Mouse (Mus musculus) brown adipose tissue, adult 24 weeks (tissue): Measurements from ENCODE around the gene Mab21l2. TPM values are rescaled to one million over a fixed set of nuclear protein-coding genes. Genes with fewer than 3 reads are reported as not detected.

ENCODE experiments used
- H3K27ac ChIP-seq: fragments of 200-500 bp; replicated peaks from 2 replicates; pipeline ENCODE4 v1.5.1; 2012; ENCODE audit warnings: low read depth, mild to moderate bottlenecking, low read length
- H3K4me1 ChIP-seq: fragments of 200-500 bp; 2 replicates; pipeline ENCODE4 v1.6.1; 2012; ENCODE audit warnings: low read length, mixed read lengths; ENCODE audit not compliant: control insufficient read depth, insufficient read depth, insufficient read length
- H3K4me3 ChIP-seq: fragments of 200-500 bp; 2 replicates; pipeline ENCODE4 v1.5.1; 2012; ENCODE audit warnings: low read depth, mild to moderate bottlenecking, low read length, moderate library complexity; ENCODE audit not compliant: insufficient read depth
- polyA plus RNA-seq: library from polyadenylated mRNA; stranded (reverse); fragments of >200 nt; gene quantifications from 2 replicates; pipeline ENCODE4 v1.2.4, GENCODE M21; 2012; ENCODE audit not compliant: missing spikeins, insufficient read depth, insufficient read length

Mab21l2 gene
- 2.4 and 4.5 TPM in 2 replicates for polyA plus RNA-seq

DNA sequence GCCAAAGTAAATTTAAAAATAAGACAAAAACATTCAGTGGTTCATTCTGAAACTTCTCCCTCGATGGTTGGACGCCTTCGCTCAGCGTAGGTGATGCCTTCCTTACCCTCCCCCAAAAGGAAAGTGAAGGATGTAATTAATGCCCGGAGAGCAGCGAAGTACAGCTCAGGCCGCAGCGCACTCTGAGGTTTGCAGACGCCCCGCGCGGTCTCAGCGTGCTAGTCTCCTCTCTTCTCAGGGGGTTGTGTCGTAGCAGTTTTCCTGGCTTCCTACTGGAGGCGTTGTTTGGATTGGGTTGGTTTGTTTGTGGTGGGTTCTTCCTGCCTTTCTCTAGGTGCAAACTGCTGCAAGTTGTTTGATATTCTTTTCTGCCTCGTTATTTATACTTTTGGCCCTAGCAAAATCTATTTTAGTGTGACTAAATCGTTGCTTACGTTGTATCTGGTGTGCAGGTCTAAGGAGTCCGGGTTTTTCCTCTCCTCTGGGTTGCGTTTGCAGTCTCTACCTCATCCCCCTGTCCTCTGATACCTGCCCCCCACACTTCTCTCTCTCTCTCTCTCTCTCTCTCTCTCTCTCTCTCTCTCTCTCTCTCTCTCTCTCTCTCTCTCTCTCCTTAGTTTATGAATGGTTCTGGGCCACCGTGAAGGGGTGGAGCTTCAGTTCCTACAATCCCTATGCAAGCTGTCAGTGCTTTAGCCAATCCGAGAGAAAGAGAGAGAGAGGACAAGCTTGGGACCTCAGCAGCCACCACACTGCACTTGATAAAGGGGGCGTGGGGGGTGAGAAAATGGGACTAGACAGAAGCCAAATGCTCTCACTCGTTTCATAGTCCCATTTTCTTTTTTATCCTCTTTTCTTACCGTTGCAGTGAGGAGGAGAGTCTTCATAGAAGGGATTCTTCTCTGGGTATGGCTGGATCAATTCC, at the start of gene Mab21l2:
Gene Mab21l2, minus strand, starts transcription at position 539 of the 925 bp plus-strand sequence.
- Histone ChIP-seq H3K27ac (peak within 1 kb of the TSS; percentile 7), H3K4me1 (no peaks in the 10 kb centered on the region; the same call in 1 of the 2 replicates), H3K4me3 (peak within 1 kb of the TSS; percentile 61)

DNA sequence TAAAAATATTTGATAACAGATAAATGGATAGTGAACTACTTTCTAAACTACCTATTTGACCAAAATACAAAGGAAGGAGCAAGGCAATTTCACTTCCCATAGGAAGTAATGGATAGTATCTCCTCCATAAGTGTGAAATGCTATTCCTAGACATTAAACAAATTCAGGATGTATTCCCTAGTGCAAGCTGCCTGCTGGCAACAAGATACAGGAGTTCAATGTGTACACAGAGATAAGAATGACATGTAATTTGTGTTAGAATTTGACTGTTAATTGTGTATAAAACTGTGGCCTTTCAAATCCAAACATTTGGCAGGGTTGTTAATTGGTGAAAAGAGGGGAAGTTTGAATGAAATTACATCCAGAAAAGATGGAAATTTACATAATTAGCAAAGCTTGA, 26.9 kb upstream of the Mab21l2 start:
- no peak overlapping the region for H3K27ac ChIP-seq
- no peak overlapping the region for H3K4me3 ChIP-seq
- H3K4me1 ChIP-seq: no peaks in the 10 kb centered on the region

DNA sequence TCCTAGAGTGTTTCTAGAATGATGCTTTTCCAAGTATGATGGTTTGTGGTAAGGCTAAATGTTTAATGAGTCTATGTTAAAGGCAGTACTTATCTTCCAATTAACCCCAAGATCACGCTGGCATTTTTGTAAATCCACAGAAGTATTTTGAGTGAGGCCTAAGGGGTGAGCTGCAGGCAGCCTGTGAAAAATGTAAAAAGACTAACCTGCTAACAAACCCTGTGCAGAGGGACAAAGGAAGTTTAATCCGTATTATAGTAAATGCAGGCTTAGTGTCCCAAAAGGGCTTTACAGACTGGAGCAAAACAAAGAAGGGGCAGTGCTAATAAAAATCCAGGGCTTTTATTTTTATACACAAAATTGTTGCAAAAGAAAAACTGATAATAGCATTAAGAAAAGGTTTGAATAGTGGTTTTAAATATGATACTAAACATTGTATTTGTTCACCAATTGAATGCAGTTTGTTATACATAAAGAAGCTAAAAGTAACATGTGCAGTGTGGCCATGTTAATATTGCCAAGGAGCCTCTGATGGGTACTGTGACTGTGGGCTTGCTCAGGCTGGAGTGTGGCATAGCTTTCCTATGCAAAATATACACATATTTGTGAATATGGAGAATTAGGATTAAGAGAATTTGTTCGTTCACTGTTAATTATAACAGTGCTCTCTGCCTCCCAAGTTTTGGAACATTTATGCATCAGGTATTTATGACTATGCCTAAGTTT, 24.3 kb upstream of the Mab21l2 start:
- Histone ChIP-seq H3K4me1 (no peaks in the 10 kb centered on the region), H3K4me3 (no peak overlapping the region), H3K27ac (no peak overlapping the region)

DNA sequence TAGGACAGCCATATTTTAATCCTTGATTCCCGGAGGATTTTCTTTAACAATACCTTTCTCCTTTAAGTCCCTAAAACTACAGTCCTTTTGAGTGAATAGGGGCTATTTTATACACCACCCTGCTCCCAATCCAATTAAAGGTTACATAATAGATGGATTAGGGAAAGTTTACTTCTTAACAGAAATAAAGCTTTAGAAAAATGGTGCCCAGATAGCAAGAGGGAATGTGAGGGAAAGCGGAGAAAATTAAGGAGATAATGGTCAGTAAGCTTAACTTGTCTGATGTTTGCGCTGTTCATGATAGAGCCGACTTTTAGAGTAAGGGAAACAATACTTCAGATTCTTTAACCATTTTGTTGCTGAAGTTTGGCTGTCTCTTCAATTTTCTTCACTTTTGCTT, 23.1 kb upstream of the Mab21l2 start:
- Histone ChIP-seq H3K4me1 (no peaks in the 10 kb centered on the region), H3K4me3 (no peak overlapping the region), H3K27ac (no peak overlapping the region)

- no peak overlapping the region for H3K27ac ChIP-seq
- no peak overlapping the region for H3K4me3 ChIP-seq
- no peaks in the 10 kb centered on the region for H3K4me1 ChIP-seq
These were observed 18.9 kb upstream of the Mab21l2 start for GRCm38 (mm10) chr3:86567312-86567711.

DNA sequence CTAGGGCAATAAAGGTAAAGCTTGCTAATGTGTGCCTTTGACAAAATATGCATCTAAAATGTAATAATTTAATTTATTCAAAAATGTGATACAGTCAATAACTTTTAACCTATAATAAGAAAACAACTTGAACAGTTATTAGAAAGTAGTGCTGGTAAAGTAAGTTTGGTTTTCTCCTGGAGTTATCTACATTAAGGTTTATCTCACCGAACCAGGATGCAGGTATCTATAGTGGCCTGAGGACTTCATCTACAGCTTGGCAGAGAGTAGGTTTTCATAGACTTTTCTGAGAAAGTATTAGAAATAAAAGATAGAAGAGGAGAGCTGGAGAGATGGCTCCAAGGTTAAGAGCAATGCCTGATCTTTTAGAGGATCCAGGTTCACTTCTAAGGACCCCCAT, 13.0 kb upstream of the Mab21l2 start:
- no peak overlapping the region for H3K27ac ChIP-seq
- no peaks in the 10 kb centered on the region for H3K4me1 ChIP-seq
- H3K4me3 ChIP-seq: no peak overlapping the region

- H3K27ac ChIP-seq: no peak overlapping the region
- H3K4me3 ChIP-seq: no peak overlapping the region
- H3K4me1 ChIP-seq: no peaks in the 10 kb centered on the region
These were observed 12.6 kb upstream of the Mab21l2 start for GRCm38 (mm10) chr3:86561023-86561344.

DNA sequence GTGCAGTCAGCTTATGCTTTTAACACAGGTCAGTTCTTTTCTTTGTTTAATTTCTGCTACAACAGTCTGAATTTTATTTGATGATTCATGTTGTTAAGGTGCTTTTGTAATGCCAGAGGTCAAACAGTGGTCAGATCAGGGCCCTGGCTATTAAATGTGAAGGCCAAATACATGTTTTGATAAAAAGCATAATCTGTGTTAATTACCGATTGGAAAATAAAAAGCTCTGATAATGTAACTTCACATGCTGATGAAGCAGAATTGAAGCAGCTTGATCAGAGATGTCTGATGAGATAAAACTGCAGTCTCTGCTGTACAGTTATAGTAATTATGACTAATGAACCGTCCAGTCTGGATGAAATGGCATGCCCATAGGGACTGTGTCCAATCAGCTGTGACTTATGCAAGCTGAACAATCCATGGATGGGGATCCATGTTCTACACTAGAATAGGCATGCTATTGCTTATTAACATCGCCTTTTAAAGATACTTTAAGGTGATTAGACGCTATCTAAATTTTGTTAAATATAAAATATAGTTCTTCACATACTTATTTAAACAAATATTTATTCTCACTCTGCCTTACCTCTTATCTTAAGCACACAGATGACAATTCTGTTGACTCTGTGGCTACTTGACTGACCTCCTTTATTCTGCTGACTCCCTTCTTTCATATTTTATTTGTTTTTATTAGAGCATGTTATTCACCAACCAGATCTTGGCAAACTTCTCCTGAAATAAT, 12.0 kb upstream of the Mab21l2 start:
- Histone ChIP-seq H3K27ac (no peak overlapping the region), H3K4me1 (no peaks in the 10 kb centered on the region), H3K4me3 (no peak overlapping the region)

GRCm38 (mm10) chr3:86559635-86560034, 11.2 kb upstream of the Mab21l2 start:
- H3K27ac ChIP-seq: no peak overlapping the region
- H3K4me3 ChIP-seq: no peak overlapping the region
- H3K4me1 ChIP-seq: 0 out of 2 replicates have a peak, but pooled peaks cover 2% of the 10 kb centered on the region

- Histone ChIP-seq H3K27ac (no peak overlapping the region), H3K4me3 (no peak overlapping the region), H3K4me1 (peaks cover 2% of the 10 kb centered on the region; the same call in 1 of the 2 replicates)
These were observed 10.5 kb upstream of the Mab21l2 start for GRCm38 (mm10) chr3:86558976-86559375.

GRCm38 (mm10) chr3:86552170-86552569, 3.7 kb upstream of the Mab21l2 start:
- no peak overlapping the region for H3K4me3 ChIP-seq
- H3K4me1 ChIP-seq: peaks cover 2% of the 10 kb centered on the region; the same call in 1 of the 2 replicates
- no peak overlapping the region for H3K27ac ChIP-seq

GRCm38 (mm10) chr3:86551011-86551728, 2.7 kb upstream of the Mab21l2 start:
- Histone ChIP-seq H3K4me3 (no peak overlapping the region), H3K27ac (no peak overlapping the region), H3K4me1 (peaks cover 2% of the 10 kb centered on the region; the same call in 1 of the 2 replicates)

DNA sequence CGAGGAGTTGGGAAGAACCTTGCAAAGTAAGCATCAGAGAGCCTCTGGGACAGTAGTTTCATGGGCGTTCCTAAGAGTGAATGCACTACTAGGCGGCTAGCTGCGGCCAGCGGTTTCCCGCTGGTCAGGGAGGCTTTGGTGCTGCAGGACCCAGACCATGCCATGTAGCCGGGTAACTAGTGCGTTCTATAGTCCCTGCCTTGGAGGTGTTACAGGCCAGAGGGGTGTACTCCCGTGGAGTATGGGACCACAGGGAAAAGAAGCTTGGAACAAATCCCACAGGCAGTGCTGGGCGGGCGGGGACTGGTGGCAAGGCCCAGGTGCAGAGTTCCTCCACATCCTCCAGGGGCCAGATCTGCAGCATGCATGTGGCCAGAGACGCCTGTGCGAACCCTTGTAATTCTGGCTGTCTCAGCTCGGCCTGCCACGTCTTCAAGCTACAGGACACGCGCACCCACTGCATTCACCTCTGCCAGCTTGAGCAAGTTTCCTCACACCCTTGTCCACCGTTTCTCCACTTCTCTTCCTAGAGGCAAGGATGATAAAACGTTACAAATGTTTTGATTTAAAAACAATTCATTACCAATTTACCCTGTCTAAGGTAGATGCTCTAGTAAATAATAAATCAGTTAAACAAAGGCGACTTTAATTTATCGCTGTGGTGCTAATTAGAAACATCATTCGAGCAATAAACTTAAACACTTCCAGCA, 2.0 kb upstream of the Mab21l2 start:
- Histone ChIP-seq H3K27ac (no peak overlapping the region), H3K4me1 (peaks cover 2% of the 10 kb centered on the region; the same call in 1 of the 2 replicates), H3K4me3 (peak overlapping the region; percentile 30; the same call in 1 of the 2 replicates)

GRCm38 (mm10) chr3:86547251-86547791, 1.1 kb downstream of the Mab21l2 start:
- Histone ChIP-seq H3K4me1 (no peaks in the 10 kb centered on the region; the same call in 1 of the 2 replicates), H3K27ac (peak overlapping the region; percentile 31), H3K4me3 (peak overlapping the region; percentile 61)
